23 mouse cellular contexts compared by ENCODE assay signal in the genomic region with DNA sequence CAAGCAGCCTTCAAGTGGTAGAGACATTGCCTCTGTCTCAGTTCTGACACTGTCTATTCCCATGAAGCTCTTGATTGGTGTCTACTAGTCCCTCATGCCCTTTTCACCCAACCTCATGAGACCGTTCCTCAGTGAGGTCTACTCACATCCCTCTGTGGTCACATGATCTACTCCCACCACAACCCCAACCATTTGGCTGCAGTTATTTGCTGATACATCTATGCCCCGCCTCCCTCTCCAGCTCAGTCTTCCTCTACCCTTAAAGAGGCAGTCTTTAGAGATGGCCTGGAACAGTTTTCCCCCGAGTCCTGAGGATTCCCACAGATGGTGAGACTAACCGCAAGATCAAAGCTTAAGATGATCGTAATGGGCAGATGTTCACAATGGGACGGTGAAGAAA. TPM values are rescaled to one million over a fixed set of nuclear protein-coding genes. Genes with fewer than 3 reads are reported as not detected.
A peak's percentile ranks its signal among the peaks of the same experiment; 100 is the strongest.
DNase-seq lines count a peak whose midpoint lies in the region; ATAC-seq and TF ChIP-seq lines count a peak whose summit lies in the region.
"Had no signal": no experiment of that assay in that cellular context is flagged by ENCODE, and none has a peak within 500 bp of the region (broad histone marks: within the 10 kb centered on the region; RNA-seq: fewer than 3 reads in every experiment).

No protein-coding gene starts in this region.

- TF ChIP-seq CTCF in forebrain, postnatal 0 days (IDR thresholded peaks at IDR 0.05; ENCODE audit: low read depth) = no peak
- TF ChIP-seq CTCF in Patski (IDR thresholded peaks at IDR 0.05) = no peak

- POLR2A ChIA-PET in Patski (lab: Charles Lee) = interaction anchor here (0.9 kb wide), 1 partner anchor 22 kb away, joined by 3 read pairs; no protein-coding TSS in a partner anchor

- DNase-seq in forebrain, postnatal 0 days = no peak
- DNase-seq in midbrain, embryonic 10.5 days (ENCODE audit: low spot score) = no peak
- no peak for DNase-seq in Patski (ENCODE audit: low read depth, low spot score)
- no peak for DNase-seq in retina, postnatal 1 day
- no peak for DNase-seq in embryonic facial prominence, embryonic 10.5 days (ENCODE audit: low spot score)
- DNase-seq: embryo, embryonic 11 days; liver, embryonic 13.5 days; lung, embryonic 14.5 days; thymus, postnatal 25 days had no signal

- in situ Hi-C loops in Patski (cut with MboI; ENCODE audit: low pct_unique_long_range_greater_than_20kb) = no loop called here

- no peak overlapping the region for H3K4me3 ChIP-seq in forebrain, embryonic 16.5 days (replicated peaks; ENCODE audit: low read length)
- no peak overlapping the region for H3K4me3 ChIP-seq in forebrain, postnatal 0 days (ENCODE audit: low read depth, low read length)
- no peak overlapping the region for H3K4me3 ChIP-seq in midbrain, embryonic 13.5 days (replicated peaks)
- H3K4me3 ChIP-seq in midbrain, embryonic 10.5 days = no peak overlapping the region
- no peak overlapping the region for H3K4me3 ChIP-seq in embryonic facial prominence, embryonic 10.5 days
- H3K4me3 ChIP-seq: kidney, embryonic 15.5 days; limb, embryonic 13.5 days; liver, embryonic 13.5 days; stomach, embryonic 15.5 days had no signal

- CTCF ChIA-PET in Patski (lab: Charles Lee) = interaction anchor here (1.9 kb wide), 1 partner anchor 22 kb away, joined by 4 read pairs; no protein-coding TSS in a partner anchor

- no peaks in the 10 kb centered on the region for H3K27me3 ChIP-seq in forebrain, embryonic 16.5 days (replicated peaks; ENCODE audit: control insufficient read depth, insufficient read depth, low read length)
- no peaks in the 10 kb centered on the region for H3K27me3 ChIP-seq in forebrain, postnatal 0 days (ENCODE audit: insufficient read depth, low read length)
- H3K27me3 ChIP-seq in midbrain, embryonic 13.5 days = no peaks in the 10 kb centered on the region; the same call in 1 of the 2 replicates
- H3K27me3 ChIP-seq in midbrain, embryonic 10.5 days (ENCODE audit: low read depth, poor library complexity, severe bottlenecking) = no peaks in the 10 kb centered on the region
- no peaks in the 10 kb centered on the region for H3K27me3 ChIP-seq in Patski
- H3K27me3 ChIP-seq in embryonic facial prominence, embryonic 10.5 days (replicated peaks; ENCODE audit: low read depth, poor library complexity, severe bottlenecking) = no peaks in the 10 kb centered on the region
- H3K27me3 ChIP-seq: limb, embryonic 13.5 days; stomach, embryonic 15.5 days had no signal

- H3K4me1 ChIP-seq in forebrain, embryonic 16.5 days (replicated peaks; ENCODE audit: control insufficient read depth, insufficient read depth, low read length) = peaks cover 37% of the 10 kb centered on the region
- peaks cover 8% of the 10 kb centered on the region; the same call in 1 of the 2 replicates for H3K4me1 ChIP-seq in forebrain, postnatal 0 days (ENCODE audit: insufficient read depth)
- peaks cover 17% of the 10 kb centered on the region; the same call in 1 of the 2 replicates for H3K4me1 ChIP-seq in midbrain, embryonic 13.5 days (replicated peaks)
- H3K4me1 ChIP-seq in midbrain, embryonic 10.5 days = peaks cover 18% of the 10 kb centered on the region
- peaks cover 33% of the 10 kb centered on the region for H3K4me1 ChIP-seq in embryonic facial prominence, embryonic 10.5 days
- H3K4me1 ChIP-seq: liver, embryonic 13.5 days; stomach, embryonic 15.5 days had no signal

- peak; percentile 3 for ATAC-seq in forebrain, embryonic 16.5 days
- no peak for ATAC-seq in forebrain, postnatal 0 days
- peak; percentile 18; the same call in 1 of the 2 replicates for ATAC-seq in midbrain, embryonic 13.5 days
- peak; percentile 5 for ATAC-seq in Patski
- ATAC-seq in megakaryocyte progenitor cell, adult 5-6 weeks (replicated peaks; ENCODE audit: poor library complexity) = peak; percentile 49; the same call in 1 of the 2 replicates
- ATAC-seq: intestine, postnatal 0 days had no signal

- WGBS in forebrain, embryonic 16.5 days = 56% methylated on average over 6 of the region's 6 CpGs
- 51% methylated on average over 6 of the region's 6 CpGs for WGBS in forebrain, postnatal 0 days
- WGBS in midbrain, embryonic 13.5 days = 84% methylated on average over 6 of the region's 6 CpGs
- WGBS in midbrain, embryonic 10.5 days = 87% methylated on average over 6 of the region's 6 CpGs
- WGBS in embryonic facial prominence, embryonic 10.5 days = 86% methylated on average over 6 of the region's 6 CpGs

- H3K36me3 ChIP-seq in forebrain, embryonic 16.5 days (ENCODE audit: control insufficient read depth, insufficient read depth) = no peaks in the 10 kb centered on the region
- no peaks in the 10 kb centered on the region for H3K36me3 ChIP-seq in forebrain, postnatal 0 days (ENCODE audit: insufficient read depth)
- no peaks in the 10 kb centered on the region for H3K36me3 ChIP-seq in midbrain, embryonic 13.5 days
- H3K36me3 ChIP-seq in midbrain, embryonic 10.5 days = no peaks in the 10 kb centered on the region
- H3K36me3 ChIP-seq in embryonic facial prominence, embryonic 10.5 days (replicated peaks) = no peaks in the 10 kb centered on the region
- H3K36me3 ChIP-seq: kidney, embryonic 15.5 days; limb, embryonic 13.5 days; liver, embryonic 13.5 days; stomach, embryonic 15.5 days had no signal

- H3K27ac ChIP-seq in forebrain, embryonic 16.5 days (ENCODE audit: low read length) = peak overlapping the region; percentile 68
- no peak overlapping the region for H3K27ac ChIP-seq in forebrain, postnatal 0 days (ENCODE audit: low read depth, low read length)
- H3K27ac ChIP-seq in midbrain, embryonic 13.5 days = no peak overlapping the region
- H3K27ac ChIP-seq in midbrain, embryonic 10.5 days (replicated peaks) = no peak overlapping the region
- H3K27ac ChIP-seq in embryonic facial prominence, embryonic 10.5 days (replicated peaks) = no peak overlapping the region
- H3K27ac ChIP-seq: kidney, embryonic 15.5 days; limb, embryonic 13.5 days; liver, embryonic 13.5 days; stomach, embryonic 15.5 days had no signal

- no peak overlapping the region; the same call in 1 of the 2 replicates for H3K4me2 ChIP-seq in forebrain, embryonic 16.5 days (ENCODE audit: low read length)
- H3K4me2 ChIP-seq in forebrain, postnatal 0 days (ENCODE audit: low read depth) = no peak overlapping the region
- no peak overlapping the region for H3K4me2 ChIP-seq in midbrain, embryonic 13.5 days (replicated peaks)
- H3K4me2 ChIP-seq: heart, embryonic 11.5 days; kidney, embryonic 15.5 days; limb, embryonic 13.5 days; liver, embryonic 13.5 days; lung, embryonic 14.5 days; stomach, embryonic 15.5 days had no signal

- H3K9me3 ChIP-seq in forebrain, embryonic 16.5 days (ENCODE audit: control insufficient read depth, low read length) = no peaks in the 10 kb centered on the region
- no peaks in the 10 kb centered on the region for H3K9me3 ChIP-seq in forebrain, postnatal 0 days (ENCODE audit: low read length)
- H3K9me3 ChIP-seq in midbrain, embryonic 13.5 days = no peaks in the 10 kb centered on the region
- H3K9me3 ChIP-seq in midbrain, embryonic 10.5 days (replicated peaks) = no peaks in the 10 kb centered on the region
- no peaks in the 10 kb centered on the region for H3K9me3 ChIP-seq in embryonic facial prominence, embryonic 10.5 days
- H3K9me3 ChIP-seq: kidney, embryonic 15.5 days; limb, embryonic 13.5 days; liver, embryonic 13.5 days; stomach, embryonic 15.5 days had no signal

- no peak overlapping the region for H3K9ac ChIP-seq in forebrain, embryonic 16.5 days (replicated peaks; ENCODE audit: low read depth, low read length)
- no peak overlapping the region for H3K9ac ChIP-seq in forebrain, postnatal 0 days
- no peak overlapping the region for H3K9ac ChIP-seq in midbrain, embryonic 13.5 days (replicated peaks)
- H3K9ac ChIP-seq: kidney, embryonic 15.5 days; limb, embryonic 13.5 days; liver, embryonic 13.5 days; lung, embryonic 14.5 days; stomach, embryonic 15.5 days had no signal

RNA-seq across cellular contexts. Expression of a gene that starts 27.2 kb away (rescaled TPM):
- 0.38 TPM in 1 of 2 replicates, not detected in the other for polyA plus RNA-seq in forebrain, embryonic 16.5 days (2015; fragmentation: Nextera tagmentation; extraction: Ambion mirVana)
- not detected in 2 replicates for total RNA-seq in forebrain, postnatal 0 days (2014; rRNA removed)
- polyA plus RNA-seq in forebrain, postnatal 0 days (2015; fragmentation: Nextera tagmentation; extraction: Ambion mirVana) = 0.13 TPM in 1 of 2 replicates, not detected in the other
- not detected in 2 replicates for polyA plus RNA-seq in midbrain, embryonic 13.5 days (2015; fragmentation: Nextera tagmentation; extraction: Ambion mirVana)
- not detected in 2 replicates for polyA plus RNA-seq in midbrain, embryonic 10.5 days (2016; fragmentation: Nextera tagmentation; extraction: Ambion mirVana)
- not detected for polyA plus RNA-seq in Patski (2021)
- total RNA-seq in megakaryocyte progenitor cell, adult 5-6 weeks (2015) = not detected in 2 replicates
- total RNA-seq in megakaryocyte progenitor cell, adult 5-6 weeks (2017) = 0.24 TPM in 1 of 2 replicates, not detected in the other
- polyA plus RNA-seq in embryonic facial prominence, embryonic 10.5 days (2016; fragmentation: Nextera tagmentation; extraction: Ambion mirVana) = not detected in 2 replicates
- total RNA-seq: adrenal gland, postnatal 36 days; gastrocnemius, postnatal 10 days; left cerebral cortex, adult 18-20 months; left cerebral cortex, postnatal 25 days; megakaryocyte-erythroid progenitor cell, adult 5-6 weeks had no signal
- polyA plus RNA-seq: midbrain, embryonic 16.5 days had no signal
